Mouse (Mus musculus) MEL (cell line): ENCODE measurements around the gene Amn1.

ENCODE experiments used
- CTCF ChIP-seq, 3 experiments: IDR thresholded peaks in 2 of 3; conservative IDR thresholded peaks in 1 of 3; 2 replicates each; pipeline ENCODE4 v1.5.1; 2011 to 2012; ENCODE audit warnings: low read length in 3 of 3, low read depth in 2 of 3, mild to moderate bottlenecking in 2 of 3, improper control_type of control experiment in 1 of 3, inconsistent platforms in 1 of 3, mixed read lengths in 1 of 3, moderate library complexity in 1 of 3; ENCODE audit not compliant: control insufficient read depth in 1 of 3, insufficient read depth in 1 of 3, poor library complexity in 1 of 3, severe bottlenecking in 1 of 3
- EP300 ChIP-seq, 2 experiments: IDR thresholded peaks; 2 replicates each; pipeline ENCODE4 v1.6.1; 2011; ENCODE audit warnings: improper control_type of control experiment in 2 of 2, low read length in 2 of 2, low read depth in 1 of 2, mild to moderate bottlenecking in 1 of 2
- MAFK ChIP-seq: IDR thresholded peaks from 2 replicates; pipeline ENCODE4 v1.6.1; 2011; ENCODE audit warnings: low read depth, mild to moderate bottlenecking, low read length, improper control_type of control experiment, borderline replicate concordance
- POLR2A ChIP-seq, 2 experiments: IDR thresholded peaks; 2 replicates each; pipeline ENCODE4 v1.6.1; 2011 to 2012; ENCODE audit warnings: low read length in 2 of 2, mild to moderate bottlenecking in 2 of 2, control low read depth in 1 of 2, improper control_type of control experiment in 1 of 2, low read depth in 1 of 2, moderate library complexity in 1 of 2; ENCODE audit not compliant: control insufficient read depth in 1 of 2, insufficient read depth in 1 of 2, poor library complexity in 1 of 2
- RAD21 ChIP-seq: IDR thresholded peaks from 2 replicates; pipeline ENCODE4 v1.6.1; 2011; ENCODE audit warnings: mild to moderate bottlenecking, low read depth, low read length, improper control_type of control experiment
- ZC3H11A ChIP-seq: IDR thresholded peaks from 2 replicates; pipeline ENCODE4 v1.6.1; 2012; ENCODE audit warnings: low read depth, mild to moderate bottlenecking, inconsistent platforms, low read length, improper control_type of control experiment

- no peak for TF ChIP-seq CTCF (IDR thresholded peaks at IDR 0.05 in 2 of 3, conservative IDR thresholded peaks at IDR 0.05 in 1 of 3; ENCODE audit: control insufficient read depth in 1 of 3, insufficient read depth in 1 of 3, low read depth in 2 of 3, low read length in 3 of 3, poor library complexity in 1 of 3, severe bottlenecking in 1 of 3)
- TF ChIP-seq MAFK = no peak
- TF ChIP-seq EP300 (IDR thresholded peaks at IDR 0.05; ENCODE audit: low read depth in 1 of 2, low read length in 2 of 2) = no peak
- TF ChIP-seq ZC3H11A = no peak
- TF ChIP-seq POLR2A (IDR thresholded peaks at IDR 0.05; ENCODE audit: control insufficient read depth in 1 of 2, insufficient read depth in 1 of 2, low read depth in 1 of 2, low read length in 2 of 2, poor library complexity in 1 of 2) = no peak
- TF ChIP-seq RAD21 = no peak
These were observed 34.1 kb downstream of the Amn1 start for GRCm38 (mm10) chr6:149154116-149155030.
